Mouse (Mus musculus) intestine, postnatal 0 days (tissue): ENCODE measurements around the gene Lbhd2. TPM values are rescaled to one million over a fixed set of nuclear protein-coding genes. Genes with fewer than 3 reads are reported as not detected.

Experiments used
- ATAC-seq: fragments of 200-750 bp; cut with Nextera tagmentation; 2 replicates; pipeline ENCODE4 v1.8.0; 2017; ENCODE audit warnings: mild to moderate bottlenecking, moderate TSS enrichment, moderate library complexity
- H3K27ac ChIP-seq: fragments of 300-500 bp; sonication (generic); 2 replicates; pipeline ENCODE4 v1.5.1; 2014; ENCODE audit warnings: mild to moderate bottlenecking, low read depth, low read length, moderate library complexity
- H3K27me3 ChIP-seq: fragments of 300-500 bp; sonication (generic); replicated peaks from 2 replicates; pipeline ENCODE4 v1.6.1; 2014; ENCODE audit warnings: low read length, mixed read lengths; ENCODE audit not compliant: control insufficient read depth, insufficient read depth
- H3K36me3 ChIP-seq: fragments of 300-500 bp; sonication (generic); 2 replicates; pipeline ENCODE4 v1.6.1; 2014; ENCODE audit warnings: mild to moderate bottlenecking, moderate library complexity; ENCODE audit not compliant: control insufficient read depth, insufficient read depth
- H3K4me1 ChIP-seq: fragments of 300-500 bp; sonication (generic); replicated peaks from 2 replicates; pipeline ENCODE4 v1.6.1; 2014; ENCODE audit warnings: antibody characterized with exemption, low read length, mixed read lengths; ENCODE audit not compliant: control insufficient read depth, insufficient read depth
- H3K4me2 ChIP-seq: fragments of 300-500 bp; sonication (generic); replicated peaks from 2 replicates; pipeline ENCODE4 v1.6.1; 2014; ENCODE audit warnings: low read depth, mild to moderate bottlenecking, moderate library complexity
- H3K4me3 ChIP-seq: fragments of 300-500 bp; sonication (generic); 2 replicates; pipeline ENCODE4 v1.5.1; 2014; ENCODE audit warnings: low read depth, low read length
- H3K9ac ChIP-seq: fragments of 300-500 bp; sonication (generic); 2 replicates; pipeline ENCODE4 v1.6.1; 2014; ENCODE audit warnings: mild to moderate bottlenecking, low read depth, low read length
- H3K9me3 ChIP-seq: fragments of 300-500 bp; sonication (generic); 2 replicates; pipeline ENCODE4 v1.6.1; 2016; ENCODE audit warnings: mixed run types; ENCODE audit not compliant: control insufficient read depth
- CTCF ChIP-seq: sonication (generic); IDR thresholded peaks from 2 replicates; pipeline ENCODE4 v1.5.1; 2016; ENCODE audit warnings: low read depth, mild to moderate bottlenecking, control low read depth, antibody characterized with exemption, moderate library complexity
- WGBS: fragments of 180-500 bp; shearing (Covaris S2); extraction: QIAGEN DNeasy Blood & Tissue Kit; methylation state at CpG from one replicate; pipeline ENCODE4 v1.1.7; 2014; 5-methylcytosine and 5-hydroxymethylcytosine counted together
- polyA plus RNA-seq: library from polyadenylated mRNA; unstranded; fragments of >200 nt; fragmentation: Nextera tagmentation; extraction: Ambion mirVana; gene quantifications from 2 replicates; pipeline ENCODE4 v1.2.1, GENCODE M21; 2015

Lbhd2 gene
- 2.2 and 2.8 TPM in 2 replicates for polyA plus RNA-seq

DNA sequence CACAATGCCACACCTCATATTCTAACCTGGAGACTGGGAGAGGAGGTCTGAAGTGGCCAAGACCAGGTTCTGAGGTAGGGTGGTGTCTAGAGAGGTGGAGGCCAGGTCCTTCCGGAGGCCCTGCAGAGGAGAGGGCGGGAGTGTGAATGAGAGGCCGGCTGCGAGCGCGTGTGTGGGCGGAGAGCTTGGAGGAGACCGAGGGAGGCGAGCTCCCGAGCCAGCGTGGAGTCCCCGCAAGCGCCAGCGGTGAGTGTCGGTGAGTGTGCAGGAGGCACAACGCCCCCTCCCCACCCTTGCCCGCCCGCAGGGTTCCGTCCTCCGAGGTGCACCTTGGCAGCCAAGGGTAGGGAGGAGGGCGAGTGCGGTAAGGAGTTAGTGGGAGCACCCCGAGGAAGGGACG is at the start of gene Lbhd2:
TSS of gene Lbhd2 (plus strand) at position 188 of the 400 bp plus-strand sequence.
- no peak for ATAC-seq
- no peak within 1 kb of the TSS for H3K4me3 ChIP-seq
- H3K4me1 ChIP-seq, result no peaks in the 10 kb centered on the region
- no peak for TF ChIP-seq CTCF
- no peak within 1 kb of the TSS for H3K27ac ChIP-seq
- peaks cover 9% of the 10 kb centered on the region for H3K27me3 ChIP-seq
- no peak within 1 kb of the TSS for H3K9ac ChIP-seq
- H3K9me3 ChIP-seq, result no peaks in the 10 kb centered on the region
- H3K4me2 ChIP-seq, result peak within 1 kb of the TSS; percentile 44
- WGBS, result 1% methylated on average over 22 of the region's 24 CpGs
- H3K36me3 ChIP-seq, result no peaks in the 10 kb centered on the region

DNA sequence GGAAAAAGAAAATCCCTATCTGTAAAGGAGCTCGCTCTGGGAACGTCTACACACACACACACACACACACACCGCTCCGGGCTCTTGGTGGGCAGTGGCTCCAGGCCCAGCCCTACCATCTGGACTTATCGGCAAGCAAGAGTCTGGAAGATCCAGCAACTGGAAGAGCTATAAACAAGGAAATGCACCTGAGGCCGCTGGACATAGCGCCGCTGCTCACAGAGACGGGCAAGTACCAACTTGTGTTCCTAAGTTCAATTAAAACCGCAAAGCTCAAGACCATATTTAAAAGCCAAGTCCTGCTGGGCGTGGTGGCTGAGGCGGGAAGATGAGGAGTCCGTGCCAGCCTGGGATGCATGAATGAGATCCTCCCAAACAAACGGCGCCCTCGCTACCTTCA is 45.9 kb upstream of the Lbhd2 start:
- no peak overlapping the region for H3K9ac ChIP-seq
- H3K27ac ChIP-seq, result no peak overlapping the region
- H3K4me3 ChIP-seq, result no peak overlapping the region
- no peak for ATAC-seq
- TF ChIP-seq CTCF, result no peak
- 0 out of 2 replicates have a peak, but pooled peaks cover 3% of the 10 kb centered on the region for H3K36me3 ChIP-seq
- no peaks in the 10 kb centered on the region for H3K27me3 ChIP-seq
- H3K4me1 ChIP-seq, result peaks cover 20% of the 10 kb centered on the region; the same call in 1 of the 2 replicates
- H3K9me3 ChIP-seq, result no peaks in the 10 kb centered on the region
- 63% methylated on average over 16 of the region's 16 CpGs for WGBS
- H3K4me2 ChIP-seq, result no peak overlapping the region; the same call in 1 of the 2 replicates

DNA sequence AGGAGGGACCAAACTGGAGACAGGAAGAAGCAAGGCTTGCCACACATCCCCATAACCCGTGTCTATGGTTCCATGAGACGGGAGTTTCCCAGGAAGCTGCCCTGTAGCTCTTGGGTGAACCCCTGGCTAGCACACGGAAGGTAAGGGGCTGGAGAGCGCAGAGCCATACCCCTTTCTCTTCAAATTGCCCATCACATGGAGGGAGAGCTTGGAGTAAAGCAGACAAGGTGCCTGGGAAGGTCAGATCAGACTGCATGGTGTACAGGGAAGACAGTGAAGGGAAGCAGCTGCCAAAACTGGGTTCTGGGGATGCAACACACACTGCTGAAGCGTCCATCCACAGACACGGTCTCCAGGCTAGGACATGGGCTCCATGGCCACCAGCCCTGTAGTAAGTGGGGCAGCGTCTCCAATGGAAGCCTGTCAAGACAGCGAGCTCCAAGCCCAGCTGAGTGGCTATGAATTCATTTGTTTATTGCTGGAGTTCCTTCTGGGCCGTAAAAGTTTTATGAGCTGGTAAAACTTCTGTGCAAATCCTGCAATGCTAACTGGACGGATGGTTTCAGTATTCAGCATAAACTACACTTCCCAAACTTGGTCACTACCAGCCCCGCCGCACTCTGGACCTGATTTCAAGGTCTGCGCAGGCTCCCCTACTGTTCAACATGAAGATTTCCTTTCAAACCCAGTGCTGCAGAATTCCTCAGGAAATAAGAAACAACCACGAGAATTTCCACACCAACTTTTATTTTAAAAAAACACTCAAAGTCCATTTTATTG is 45.1 kb upstream of the Lbhd2 start:
- Histone ChIP-seq H3K4me2 (peak overlapping the region; percentile 47), H3K9ac (no peak overlapping the region), H3K4me1 (peaks cover 15% of the 10 kb centered on the region; the same call in 1 of the 2 replicates), H3K4me3 (no peak overlapping the region), H3K27ac (no peak overlapping the region), H3K9me3 (no peaks in the 10 kb centered on the region), H3K36me3 (0 out of 2 replicates have a peak, but pooled peaks cover 3% of the 10 kb centered on the region), H3K27me3 (no peaks in the 10 kb centered on the region)
- TF ChIP-seq CTCF, result 0 out of 2 replicates have a peak, but pooled peaks have one; percentile 13
- peak; percentile 62; the same call in 1 of the 2 replicates for ATAC-seq
- WGBS, result 37% methylated on average over 14 of the region's 14 CpGs

DNA sequence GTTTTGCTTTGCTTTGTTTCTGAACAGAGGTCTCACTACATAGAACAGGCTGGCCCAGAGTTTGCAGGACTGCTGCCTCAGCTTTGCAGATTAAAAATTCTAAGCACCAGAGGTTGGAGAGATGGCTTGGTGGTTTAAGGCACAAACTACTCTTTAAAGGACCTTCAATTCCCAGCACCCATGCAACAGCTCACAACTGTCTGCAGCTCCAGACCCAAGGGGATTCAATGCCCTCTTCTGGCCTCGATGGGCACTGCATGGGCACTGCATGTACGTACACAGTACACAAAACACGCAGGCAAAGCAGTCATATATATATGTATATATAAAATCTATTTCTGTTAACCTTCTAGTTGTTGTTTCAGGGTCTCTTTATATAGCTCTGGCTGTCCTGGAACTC is 42.4 kb upstream of the Lbhd2 start:
- Histone ChIP-seq H3K27ac (no peak overlapping the region), H3K27me3 (no peaks in the 10 kb centered on the region), H3K4me3 (no peak overlapping the region), H3K4me2 (no peak overlapping the region), H3K4me1 (peaks cover 25% of the 10 kb centered on the region; the same call in 1 of the 2 replicates), H3K9me3 (no peaks in the 10 kb centered on the region), H3K9ac (no peak overlapping the region), H3K36me3 (no peaks in the 10 kb centered on the region; the same call in 1 of the 2 replicates)
- peak; percentile 48; the same call in 1 of the 2 replicates for TF ChIP-seq CTCF
- WGBS, result 96% methylated on average over 3 of the region's 3 CpGs
- ATAC-seq, result no peak

DNA sequence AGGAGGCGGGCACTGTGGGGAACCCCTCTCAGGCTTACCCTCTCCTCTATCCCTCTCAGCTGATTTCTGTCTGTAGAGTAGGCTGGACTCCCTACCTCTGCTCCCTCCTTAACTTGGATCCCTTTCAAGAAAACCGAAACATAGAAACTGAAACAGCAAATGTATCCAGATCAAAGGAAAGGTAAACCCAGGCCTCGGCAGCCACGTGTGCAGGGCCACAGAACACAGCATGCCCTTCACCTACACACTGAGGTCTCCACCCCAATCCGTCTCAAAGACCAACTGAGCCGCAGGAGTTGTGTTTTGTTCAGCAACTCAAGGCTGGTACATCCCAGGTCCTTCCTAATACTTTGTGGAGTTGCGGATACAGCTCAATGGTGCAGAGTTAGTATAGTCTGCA is 39.5 kb upstream of the Lbhd2 start:
- H3K27me3 ChIP-seq, result no peaks in the 10 kb centered on the region
- ATAC-seq, result peak; percentile 29; the same call in 1 of the 2 replicates
- H3K4me2 ChIP-seq, result no peak overlapping the region
- no peaks in the 10 kb centered on the region for H3K9me3 ChIP-seq
- TF ChIP-seq CTCF, result no peak
- H3K9ac ChIP-seq, result no peak overlapping the region
- WGBS, result 62% methylated on average over 7 of the region's 7 CpGs
- no peak overlapping the region for H3K27ac ChIP-seq
- H3K4me3 ChIP-seq, result no peak overlapping the region
- H3K4me1 ChIP-seq, result peaks cover 20% of the 10 kb centered on the region
- no peaks in the 10 kb centered on the region; the same call in 1 of the 2 replicates for H3K36me3 ChIP-seq

DNA sequence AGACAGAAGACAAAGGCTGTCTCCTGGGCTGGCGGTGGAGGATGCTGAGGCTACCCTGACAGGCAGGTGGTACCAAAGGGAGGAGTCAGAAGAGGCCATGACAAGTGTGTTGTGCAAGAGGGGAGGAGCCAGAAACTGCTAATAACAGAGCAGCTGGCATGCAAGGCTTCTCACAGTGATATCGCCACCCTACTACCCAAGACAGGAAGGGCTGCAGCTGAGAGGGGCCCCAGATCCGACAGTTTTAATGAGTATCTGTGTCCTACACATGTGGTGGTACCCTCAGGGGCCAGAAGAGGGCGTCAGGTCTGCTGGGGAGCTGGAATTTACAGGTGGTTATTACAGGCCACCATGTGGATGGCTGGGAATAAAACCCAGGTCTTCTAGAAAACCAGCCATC is 36.4 kb upstream of the Lbhd2 start:
- Histone ChIP-seq H3K36me3 (no peaks in the 10 kb centered on the region; the same call in 1 of the 2 replicates), H3K9me3 (no peaks in the 10 kb centered on the region), H3K4me3 (no peak overlapping the region), H3K4me2 (no peak overlapping the region), H3K4me1 (peaks cover 26% of the 10 kb centered on the region), H3K27me3 (no peaks in the 10 kb centered on the region), H3K27ac (no peak overlapping the region), H3K9ac (no peak overlapping the region)
- WGBS, result 28% methylated on average over 4 of the region's 4 CpGs
- peak; percentile 70 for ATAC-seq
- peak; percentile 58 for TF ChIP-seq CTCF
